Mouse (Mus musculus) E14TG2a.4 (cell line): ENCODE measurements around the gene Atg9b.

Source experiments
- CTCF ChIP-seq: conservative IDR thresholded peaks from 2 replicates; pipeline ENCODE4 v1.5.1; 2014; ENCODE audit warnings: low read length
- NANOG ChIP-seq: IDR thresholded peaks from 2 replicates; pipeline ENCODE4 v1.6.1; 2014; ENCODE audit warnings: borderline replicate concordance, low read length, mixed read lengths
- POU5F1 ChIP-seq: IDR thresholded peaks from 2 replicates; pipeline ENCODE4 v1.6.1; 2014; ENCODE audit warnings: low read length, borderline replicate concordance

- no peak for TF ChIP-seq CTCF
- no peak for TF ChIP-seq POU5F1
- TF ChIP-seq NANOG: no peak
Observed at GRCm38 (mm10) chr5:24379501-24379900, 12.4 kb downstream of the Atg9b start.
